Comparison of ENCODE assay signal across 29 mouse cellular contexts in genomic region chr4:120218878-120219277, GRCm38 (mm10). TPM values are rescaled to one million over a fixed set of nuclear protein-coding genes. Genes with fewer than 3 reads are reported as not detected.
A peak's percentile ranks its signal among the peaks of the same experiment; 100 is the strongest.
DNase-seq lines count a peak whose midpoint lies in the region; ATAC-seq and TF ChIP-seq lines count a peak whose summit lies in the region.
"Had no signal": no experiment of that assay in that cellular context is flagged by ENCODE, and none has a peak within 500 bp of the region (broad histone marks: within the 10 kb centered on the region; RNA-seq: fewer than 3 reads in every experiment).

No protein-coding gene starts in this region.

- peaks cover 8% of the 10 kb centered on the region; the same call in 1 of the 2 replicates for H3K4me1 ChIP-seq in embryonic facial prominence, embryonic 14.5 days (ENCODE audit: control insufficient read depth, insufficient read depth, low read length)
- H3K4me1 ChIP-seq in embryonic facial prominence, embryonic 10.5 days = peaks cover 4% of the 10 kb centered on the region; the same call in 1 of the 2 replicates
- no peaks in the 10 kb centered on the region for H3K4me1 ChIP-seq in midbrain, postnatal 0 days (ENCODE audit: insufficient read depth, low read length)
- H3K4me1 ChIP-seq in midbrain, embryonic 11.5 days (ENCODE audit: control insufficient read depth, insufficient read depth, low read length) = no peaks in the 10 kb centered on the region
- H3K4me1 ChIP-seq: neural tube, embryonic 12.5 days had no signal

- no peak overlapping the region for H3K4me3 ChIP-seq in embryonic facial prominence, embryonic 14.5 days (ENCODE audit: low read depth, low read length)
- H3K4me3 ChIP-seq in embryonic facial prominence, embryonic 10.5 days = no peak overlapping the region
- H3K4me3 ChIP-seq in midbrain, postnatal 0 days (ENCODE audit: low read depth, low read length) = no peak overlapping the region
- H3K4me3 ChIP-seq in midbrain, embryonic 11.5 days (ENCODE audit: low read depth, low read length) = no peak overlapping the region
- H3K4me3 ChIP-seq: embryonic facial prominence, embryonic 13.5 days; forebrain, embryonic 15.5 days; heart, embryonic 13.5 days; hindbrain, embryonic 15.5 days; intestine, embryonic 15.5 days; midbrain, embryonic 12.5 days; neural tube, embryonic 12.5 days had no signal

- no peaks in the 10 kb centered on the region for H3K9me3 ChIP-seq in embryonic facial prominence, embryonic 14.5 days (ENCODE audit: control insufficient read depth, low read length)
- H3K9me3 ChIP-seq in embryonic facial prominence, embryonic 10.5 days = no peaks in the 10 kb centered on the region
- H3K9me3 ChIP-seq in midbrain, postnatal 0 days (ENCODE audit: low read length) = no peaks in the 10 kb centered on the region
- no peaks in the 10 kb centered on the region for H3K9me3 ChIP-seq in midbrain, embryonic 11.5 days (ENCODE audit: control insufficient read depth, low read length)
- H3K9me3 ChIP-seq: embryonic facial prominence, embryonic 13.5 days; forebrain, embryonic 15.5 days; heart, embryonic 13.5 days; hindbrain, embryonic 15.5 days; intestine, embryonic 15.5 days; midbrain, embryonic 12.5 days; neural tube, embryonic 12.5 days had no signal

- no peaks in the 10 kb centered on the region for H3K36me3 ChIP-seq in embryonic facial prominence, embryonic 14.5 days (ENCODE audit: control insufficient read depth, insufficient read depth, low read length)
- no peaks in the 10 kb centered on the region for H3K36me3 ChIP-seq in embryonic facial prominence, embryonic 10.5 days (replicated peaks)
- H3K36me3 ChIP-seq in midbrain, postnatal 0 days (ENCODE audit: insufficient read depth, low read length) = no peaks in the 10 kb centered on the region
- no peaks in the 10 kb centered on the region for H3K36me3 ChIP-seq in midbrain, embryonic 11.5 days (ENCODE audit: control insufficient read depth, insufficient read depth, low read length)
- H3K36me3 ChIP-seq: embryonic facial prominence, embryonic 13.5 days; forebrain, embryonic 15.5 days; heart, embryonic 13.5 days; hindbrain, embryonic 15.5 days; intestine, embryonic 15.5 days; midbrain, embryonic 12.5 days; neural tube, embryonic 12.5 days had no signal

- no peak overlapping the region for H3K27ac ChIP-seq in embryonic facial prominence, embryonic 14.5 days (replicated peaks; ENCODE audit: low read depth, low read length)
- no peak overlapping the region for H3K27ac ChIP-seq in embryonic facial prominence, embryonic 10.5 days (replicated peaks)
- H3K27ac ChIP-seq in midbrain, postnatal 0 days (ENCODE audit: low read depth, low read length) = no peak overlapping the region
- no peak overlapping the region for H3K27ac ChIP-seq in midbrain, embryonic 11.5 days (ENCODE audit: low read depth, low read length)
- H3K27ac ChIP-seq: embryonic facial prominence, embryonic 13.5 days; forebrain, embryonic 15.5 days; heart, embryonic 13.5 days; hindbrain, embryonic 15.5 days; intestine, embryonic 15.5 days; midbrain, embryonic 12.5 days; neural tube, embryonic 12.5 days had no signal

- no peak for TF ChIP-seq CTCF in midbrain, postnatal 0 days (IDR thresholded peaks at IDR 0.05)

- peak; percentile 47 for DNase-seq in embryonic facial prominence, embryonic 14.5 days (ENCODE audit: low spot score)
- no peak for DNase-seq in embryonic facial prominence, embryonic 10.5 days (ENCODE audit: low spot score)
- peak; percentile 76 for DNase-seq in left cerebral cortex, postnatal 4 days
- DNase-seq in left cerebral cortex, adult 11 months (ENCODE audit: low spot score) = no peak
- peak; percentile 66 for DNase-seq in midbrain, postnatal 0 days (ENCODE audit: low spot score)
- no peak for DNase-seq in midbrain, embryonic 11.5 days (ENCODE audit: low spot score, missing footprints)
- peak; percentile 37 for DNase-seq in NIH3T3 (ENCODE audit: low read depth)
- DNase-seq in kidney, adult 18-20 months = no peak
- DNase-seq: adrenal gland, postnatal 25 days; cerebellum, adult 11 months; cerebellum, postnatal 14 days; gastrocnemius, postnatal 10 days; heart, postnatal 14 days; kidney, adult 9 months; kidney, postnatal 14 days had no signal

- H3K4me2 ChIP-seq in embryonic facial prominence, embryonic 14.5 days (ENCODE audit: low read depth, low read length) = no peak overlapping the region
- H3K4me2 ChIP-seq in midbrain, postnatal 0 days (ENCODE audit: low read depth, low read length, poor library complexity, severe bottlenecking) = no peak overlapping the region
- H3K4me2 ChIP-seq in midbrain, embryonic 11.5 days = no peak overlapping the region
- H3K4me2 ChIP-seq: embryonic facial prominence, embryonic 13.5 days; forebrain, embryonic 15.5 days; heart, embryonic 13.5 days; hindbrain, embryonic 15.5 days; intestine, embryonic 15.5 days; midbrain, embryonic 12.5 days; neural tube, embryonic 12.5 days had no signal

- intact Hi-C loops in left cerebral cortex, postnatal 4 days (cut with DNase I) = no loop called here

- H3K9ac ChIP-seq in embryonic facial prominence, embryonic 14.5 days (ENCODE audit: low read depth, low read length) = no peak overlapping the region
- H3K9ac ChIP-seq in midbrain, postnatal 0 days (replicated peaks; ENCODE audit: low read length, poor library complexity, severe bottlenecking) = no peak overlapping the region
- no peak overlapping the region for H3K9ac ChIP-seq in midbrain, embryonic 11.5 days (ENCODE audit: low read length)
- H3K9ac ChIP-seq: embryonic facial prominence, embryonic 13.5 days; forebrain, embryonic 15.5 days; heart, embryonic 13.5 days; hindbrain, embryonic 15.5 days; intestine, embryonic 15.5 days; midbrain, embryonic 12.5 days; neural tube, embryonic 12.5 days had no signal

- WGBS in embryonic facial prominence, embryonic 14.5 days = 68% methylated on average over 9 of the region's 9 CpGs
- 87% methylated on average over 9 of the region's 9 CpGs for WGBS in embryonic facial prominence, embryonic 10.5 days
- 67% methylated on average over 9 of the region's 9 CpGs for WGBS in midbrain, postnatal 0 days
- 88% methylated on average over 9 of the region's 9 CpGs for WGBS in midbrain, embryonic 11.5 days

- no peaks in the 10 kb centered on the region for H3K27me3 ChIP-seq in embryonic facial prominence, embryonic 14.5 days (replicated peaks; ENCODE audit: control insufficient read depth, insufficient read depth, low read length)
- H3K27me3 ChIP-seq in embryonic facial prominence, embryonic 10.5 days (replicated peaks; ENCODE audit: low read depth, poor library complexity, severe bottlenecking) = peaks cover 16% of the 10 kb centered on the region; the same call in 1 of the 2 replicates
- H3K27me3 ChIP-seq in midbrain, postnatal 0 days (ENCODE audit: insufficient read depth, low read length) = no peaks in the 10 kb centered on the region
- H3K27me3 ChIP-seq in midbrain, embryonic 11.5 days (ENCODE audit: control insufficient read depth, insufficient read depth, low read length) = no peaks in the 10 kb centered on the region
- H3K27me3 ChIP-seq: embryonic facial prominence, embryonic 13.5 days; forebrain, embryonic 15.5 days; hindbrain, embryonic 15.5 days; intestine, embryonic 15.5 days; neural tube, embryonic 12.5 days had no signal

- ATAC-seq in embryonic facial prominence, embryonic 14.5 days (ENCODE audit: low read depth) = no peak
- ATAC-seq in midbrain, postnatal 0 days (ENCODE audit: low FRiP score) = no peak
- ATAC-seq in midbrain, embryonic 11.5 days (ENCODE audit: low FRiP score) = no peak
- ATAC-seq: forebrain, embryonic 15.5 days; intestine, embryonic 15.5 days had no signal

RNA-seq across cellular contexts. Expression of gene Edn2, which starts 57.9 kb away (rescaled TPM):
- polyA plus RNA-seq in embryonic facial prominence, embryonic 14.5 days (2014; fragmentation: Nextera tagmentation; extraction: Ambion mirVana) = 3.0 and 4.0 TPM in 2 replicates
- not detected in 2 replicates for polyA plus RNA-seq in embryonic facial prominence, embryonic 10.5 days (2016; fragmentation: Nextera tagmentation; extraction: Ambion mirVana)
- not detected for total RNA-seq in left cerebral cortex, postnatal 4 days (2021)
- total RNA-seq in midbrain, postnatal 0 days (2014; rRNA removed) = 0.38 TPM in 1 of 2 replicates, not detected in the other
- 0.10 and 0.29 TPM in 2 replicates for polyA plus RNA-seq in midbrain, postnatal 0 days (2015; fragmentation: Nextera tagmentation; extraction: Ambion mirVana)
- not detected in 2 replicates for polyA plus RNA-seq in midbrain, embryonic 11.5 days (2014; fragmentation: Nextera tagmentation; extraction: Ambion mirVana)
- total RNA-seq: adrenal gland, postnatal 25 days; gastrocnemius, postnatal 10 days; granulocyte monocyte progenitor cell, adult 5-6 weeks; heart, postnatal 14 days; layer of hippocampus, adult 18-20 months; layer of hippocampus, postnatal 14 days; liver, adult 2 months had no signal
- polyA plus RNA-seq: limb, embryonic 11.5 days; liver, adult 2 months; midbrain, embryonic 12.5 days; neural tube, embryonic 12.5 days; spleen, adult 2 months; testis, adult 2 months had no signal

Comparison
In these comparisons a context has a peak if more than half of its experiments do, and no peak if none do; other contexts are left out.
1. DNase-seq: peak in embryonic facial prominence, embryonic 14.5 days (single experiment), left cerebral cortex, postnatal 4 days (single experiment), midbrain, postnatal 0 days (single experiment) and NIH3T3 (single experiment); none in embryonic facial prominence, embryonic 10.5 days (single experiment), left cerebral cortex, adult 11 months (single experiment), midbrain, embryonic 11.5 days (single experiment) and kidney, adult 18-20 months (single experiment).